Mouse (Mus musculus) heart, postnatal 0 days (tissue): ENCODE results near the gene Naa25.

Experiments
- CTCF ChIP-seq: IDR thresholded peaks from 2 replicates; pipeline ENCODE4 v1.5.1; 2016; ENCODE audit warnings: antibody characterized with exemption, control low read depth, low read depth
- EP300 ChIP-seq: IDR thresholded peaks from 2 replicates; pipeline ENCODE4 v1.6.1; 2016; ENCODE audit warnings: antibody characterized with exemption, low read depth

DNA sequence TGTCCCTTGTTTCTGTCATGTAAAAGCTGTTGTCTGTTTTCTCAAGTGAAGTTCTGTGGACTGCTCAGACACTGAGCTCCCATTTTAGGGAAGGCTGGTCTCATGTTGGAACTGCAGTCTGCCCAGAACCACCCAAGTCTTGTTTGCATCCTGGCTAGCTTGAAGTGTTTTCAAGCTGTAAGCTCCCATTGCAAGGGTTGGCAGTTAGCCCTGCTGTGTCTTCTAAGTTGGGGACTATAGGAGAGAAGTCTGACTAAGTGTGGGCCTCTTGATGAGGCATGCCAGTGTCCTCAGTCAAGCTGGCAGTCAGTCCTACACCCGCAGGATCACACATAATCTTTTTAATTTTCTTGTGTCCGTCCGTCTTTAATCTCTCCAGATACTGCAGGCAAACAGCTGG, 31.2 kb downstream of the Naa25 start:
- no peak for TF ChIP-seq CTCF
- no peak for TF ChIP-seq EP300
